In the genomic region with DNA sequence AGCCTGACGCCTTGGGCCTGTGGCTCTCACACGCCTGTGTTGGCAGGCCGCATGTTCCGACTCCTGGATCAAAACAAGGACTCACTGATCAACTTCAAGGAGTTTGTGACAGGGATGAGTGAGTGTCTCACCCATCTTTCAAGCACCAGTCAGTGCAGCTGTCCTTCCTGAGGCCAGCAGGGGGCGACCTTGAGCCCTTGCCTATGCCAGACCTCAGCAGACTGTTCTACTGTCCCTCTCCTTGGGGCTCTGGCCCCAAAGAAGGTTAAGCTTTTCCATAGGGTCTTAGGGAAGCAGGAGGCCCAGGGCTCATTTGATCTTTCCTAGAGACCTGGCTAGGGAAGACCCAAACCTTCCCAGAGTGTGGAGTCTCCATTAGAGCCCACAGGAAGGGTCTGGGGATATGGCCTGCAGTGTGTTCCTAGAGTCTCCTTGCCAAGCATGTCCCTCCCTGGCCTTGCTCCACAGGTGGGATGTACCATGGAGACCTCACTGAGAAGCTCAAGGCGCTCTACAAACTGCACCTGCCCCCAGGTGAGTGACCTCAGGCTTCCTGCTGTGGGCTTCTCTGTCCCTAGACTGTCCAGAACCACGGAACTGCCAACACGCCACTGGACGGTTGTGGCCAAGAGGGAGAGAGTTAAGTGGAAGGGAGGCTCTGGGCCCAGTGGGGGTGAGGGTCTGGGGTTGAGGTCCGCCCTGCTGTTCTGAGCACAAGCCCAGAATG, we compare ENCODE assay signal across 8 mouse cellular contexts. TPM values are rescaled to one million over a fixed set of nuclear protein-coding genes. Genes with fewer than 3 reads are reported as not detected.
DNase-seq lines count a peak whose midpoint lies in the region; ATAC-seq and TF ChIP-seq lines count a peak whose summit lies in the region.

No protein-coding gene starts in this region.

- TF ChIP-seq CTCF in liver, embryonic 14.5 days (IDR thresholded peaks at IDR 0.05; ENCODE audit: low read depth), result peak; percentile 100
- TF ChIP-seq CTCF in stomach, postnatal 0 days (IDR thresholded peaks at IDR 0.05; ENCODE audit: low read depth), result peak; percentile 96

- no peak overlapping the region for H3K27ac ChIP-seq in forebrain, embryonic 13.5 days
- no peak overlapping the region for H3K27ac ChIP-seq in liver, embryonic 14.5 days
- 0 out of 2 replicates have a peak overlapping the region, but pooled peaks have one; percentile 18 for H3K27ac ChIP-seq in stomach, postnatal 0 days (replicated peaks)

- no peak overlapping the region for H3K4me3 ChIP-seq in forebrain, embryonic 13.5 days
- H3K4me3 ChIP-seq in liver, embryonic 14.5 days (ENCODE audit: insufficient read depth in 1 of 2, low read depth in 2 of 2, low read length in 2 of 2), result no peak overlapping the region
- H3K4me3 ChIP-seq in myocyte, result no peak overlapping the region
- H3K4me3 ChIP-seq in stomach, postnatal 0 days (ENCODE audit: low read depth, low read length), result no peak overlapping the region

- H3K4me1 ChIP-seq in forebrain, embryonic 13.5 days, result no peaks in the 10 kb centered on the region
- no peaks in the 10 kb centered on the region; a peak in 1 of 4 replicates for H3K4me1 ChIP-seq in liver, embryonic 14.5 days (replicated peaks; ENCODE audit: control insufficient read depth in 2 of 2, insufficient read depth in 2 of 2, low read length in 1 of 2)
- no peaks in the 10 kb centered on the region for H3K4me1 ChIP-seq in stomach, postnatal 0 days (replicated peaks; ENCODE audit: control insufficient read depth, insufficient read depth)

- peaks cover 90% of the 10 kb centered on the region for H3K36me3 ChIP-seq in forebrain, embryonic 13.5 days (ENCODE audit: poor library complexity, severe bottlenecking)
- H3K36me3 ChIP-seq in liver, embryonic 14.5 days (replicated peaks; ENCODE audit: control insufficient read depth, insufficient read depth, low read depth), result no peaks in the 10 kb centered on the region; the same call in 1 of the 2 replicates
- H3K36me3 ChIP-seq in myocyte (ENCODE audit: control insufficient read depth, insufficient read depth), result peaks cover 13% of the 10 kb centered on the region
- peaks cover 40% of the 10 kb centered on the region for H3K36me3 ChIP-seq in stomach, postnatal 0 days (ENCODE audit: control insufficient read depth, insufficient read depth, low read length)

- no peaks in the 10 kb centered on the region for H3K79me2 ChIP-seq in myocyte (ENCODE audit: control insufficient read depth, insufficient read depth)

- H3ac ChIP-seq in myocyte (ENCODE audit: control insufficient read depth, insufficient read length), result no peak overlapping the region

- TF ChIP-seq EP300 in liver, embryonic 14.5 days (IDR thresholded peaks at IDR 0.05; ENCODE audit: low read depth), result no peak
- TF ChIP-seq EP300 in stomach, postnatal 0 days (optimal IDR thresholded peaks at IDR 0.05), result no peak

- H3K27me3 ChIP-seq in forebrain, embryonic 13.5 days, result no peaks in the 10 kb centered on the region
- no peaks in the 10 kb centered on the region for H3K27me3 ChIP-seq in liver, embryonic 14.5 days (ENCODE audit: control insufficient read depth, insufficient read depth, low read length)
- H3K27me3 ChIP-seq in myocyte (ENCODE audit: control insufficient read depth, insufficient read depth, insufficient read length), result no peaks in the 10 kb centered on the region
- H3K27me3 ChIP-seq in stomach, postnatal 0 days (ENCODE audit: control insufficient read depth, insufficient read depth, low read length), result no peaks in the 10 kb centered on the region

- H3K4me2 ChIP-seq in forebrain, embryonic 13.5 days, result no peak overlapping the region
- H3K4me2 ChIP-seq in liver, embryonic 14.5 days (ENCODE audit: low read depth), result no peak overlapping the region
- H3K4me2 ChIP-seq in myocyte (ENCODE audit: low read depth), result no peak overlapping the region
- no peak overlapping the region for H3K4me2 ChIP-seq in stomach, postnatal 0 days (replicated peaks; ENCODE audit: low read depth)

- peak; percentile 50; the same call in 1 of the 2 replicates for ATAC-seq in forebrain, embryonic 13.5 days
- ATAC-seq in liver, embryonic 14.5 days (ENCODE audit: insufficient read depth), result peak; percentile 63
- ATAC-seq in stomach, postnatal 0 days (ENCODE audit: low FRiP score, low TSS enrichment), result peak; percentile 41; the same call in 1 of the 2 replicates

- no peak overlapping the region for H3K9ac ChIP-seq in forebrain, embryonic 13.5 days
- no peak overlapping the region for H3K9ac ChIP-seq in liver, embryonic 14.5 days (replicated peaks)
- no peak overlapping the region for H3K9ac ChIP-seq in stomach, postnatal 0 days (ENCODE audit: low read length)

- peak; percentile 38 for DNase-seq in urinary bladder, adult 2 months (ENCODE audit: low spot score)
- no peak for DNase-seq in urinary bladder, postnatal 10 days (ENCODE audit: low spot score)
- peak; percentile 50 for DNase-seq in c-Kit-positive CD71-positive TER-119-negative erythroid progenitor cells, embryonic 14.5 days (ENCODE audit: low read depth)
- DNase-seq in induced T-regulatory cell, adult 2 months (ENCODE audit: low read depth), result peak; percentile 83
- peak; percentile 46 to 55 (median 47) for DNase-seq in liver, embryonic 14.5 days (ENCODE audit: low read depth in 3 of 3, low spot score in 3 of 3)
- peak; percentile 72 for DNase-seq in stomach, postnatal 0 days (ENCODE audit: low spot score)

- H3K9me3 ChIP-seq in forebrain, embryonic 13.5 days (replicated peaks), result no peaks in the 10 kb centered on the region
- H3K9me3 ChIP-seq in liver, embryonic 14.5 days (ENCODE audit: control insufficient read depth, low read length), result no peaks in the 10 kb centered on the region
- H3K9me3 ChIP-seq in stomach, postnatal 0 days (ENCODE audit: control insufficient read depth, low read length), result no peaks in the 10 kb centered on the region

- WGBS in forebrain, embryonic 13.5 days, result 66% methylated on average over 10 of the region's 10 CpGs
- 48% methylated on average over 10 of the region's 10 CpGs for WGBS in liver, embryonic 14.5 days (ENCODE audit: insufficient replicate concordance)
- 61% methylated on average over 10 of the region's 10 CpGs for WGBS in stomach, postnatal 0 days

- TF ChIP-seq POLR2A in myocyte (IDR thresholded peaks at IDR 0.05; ENCODE audit: insufficient read length, low read depth), result no peak

TF ChIP-seq in myocyte, 11 proteins besides CTCF, POLR2A, EP300 and RAD21:
- TF ChIP-seq MYOD1 (IDR thresholded peaks at IDR 0.05; ENCODE audit: control insufficient read depth in 1 of 3, insufficient read length in 2 of 3, low read depth in 2 of 3) (peak in 2 of 3 experiments; percentile 41 to 58), CEBPB (IDR thresholded peaks at IDR 0.05; ENCODE audit: insufficient read depth, poor library complexity, severe bottlenecking) (no peak), MYOG (IDR thresholded peaks at IDR 0.05; ENCODE audit: control insufficient read depth in 1 of 3, insufficient read depth in 1 of 3, insufficient read length in 2 of 3, low read depth in 2 of 3) (peak in 2 of 3 experiments; percentile 2 to 68)

RNA-seq across cellular contexts. Expression of a gene that starts 12.5 kb away (rescaled TPM):
- 8.7 and 11.5 TPM in 2 replicates for polyA plus RNA-seq in urinary bladder, adult 2 months (2012; rRNA removed)
- polyA plus RNA-seq in forebrain, embryonic 13.5 days (2015; fragmentation: Nextera tagmentation; extraction: Ambion mirVana), result 24.0 and 26.9 TPM in 2 replicates
- 7.4 and 7.6 TPM in 2 replicates for polyA plus RNA-seq in liver, embryonic 14.5 days (2012; rRNA removed)
- polyA plus RNA-seq in liver, embryonic 14.5 days (2014; fragmentation: Nextera tagmentation; extraction: Ambion mirVana), result 8.5 and 9.3 TPM in 2 replicates
- 7.8 TPM for polyA plus RNA-seq in myocyte (2012; fragmentation: generic; extraction: Trizol)
- polyA plus RNA-seq in stomach, postnatal 0 days (2015; fragmentation: Nextera tagmentation; extraction: Ambion mirVana), result 6.1 and 6.2 TPM in 2 replicates

RNA-seq across cellular contexts. Expression of a gene that starts 30.5 kb away (rescaled TPM):
- polyA plus RNA-seq in urinary bladder, adult 2 months (2012; rRNA removed), result 36.3 and 45.8 TPM in 2 replicates
- polyA plus RNA-seq in forebrain, embryonic 13.5 days (2015; fragmentation: Nextera tagmentation; extraction: Ambion mirVana), result 30.2 and 33.0 TPM in 2 replicates
- 6.8 and 8.4 TPM in 2 replicates for polyA plus RNA-seq in liver, embryonic 14.5 days (2012; rRNA removed)
- 9.5 and 11.1 TPM in 2 replicates for polyA plus RNA-seq in liver, embryonic 14.5 days (2014; fragmentation: Nextera tagmentation; extraction: Ambion mirVana)
- 36.6 TPM for polyA plus RNA-seq in myocyte (2012; fragmentation: generic; extraction: Trizol)
- 13.9 and 14.5 TPM in 2 replicates for polyA plus RNA-seq in stomach, postnatal 0 days (2015; fragmentation: Nextera tagmentation; extraction: Ambion mirVana)

RNA-seq across cellular contexts. Expression of a gene that starts 48.9 kb away (rescaled TPM):
- 317 and 373 TPM in 2 replicates for polyA plus RNA-seq in urinary bladder, adult 2 months (2012; rRNA removed)
- polyA plus RNA-seq in forebrain, embryonic 13.5 days (2015; fragmentation: Nextera tagmentation; extraction: Ambion mirVana), result 194 and 210 TPM in 2 replicates
- 36.8 and 43.7 TPM in 2 replicates for polyA plus RNA-seq in liver, embryonic 14.5 days (2012; rRNA removed)
- 103 and 117 TPM in 2 replicates for polyA plus RNA-seq in liver, embryonic 14.5 days (2014; fragmentation: Nextera tagmentation; extraction: Ambion mirVana)
- 873 TPM for polyA plus RNA-seq in myocyte (2012; fragmentation: generic; extraction: Trizol)
- polyA plus RNA-seq in stomach, postnatal 0 days (2015; fragmentation: Nextera tagmentation; extraction: Ambion mirVana), result 211 and 220 TPM in 2 replicates

RNA-seq across cellular contexts. Expression of a gene that starts 48.9 kb away (rescaled TPM):
- polyA plus RNA-seq in urinary bladder, adult 2 months (2012; rRNA removed), result 47.4 and 54.3 TPM in 2 replicates
- polyA plus RNA-seq in forebrain, embryonic 13.5 days (2015; fragmentation: Nextera tagmentation; extraction: Ambion mirVana), result 10.1 and 12.9 TPM in 2 replicates
- 14.8 and 16.6 TPM in 2 replicates for polyA plus RNA-seq in liver, embryonic 14.5 days (2012; rRNA removed)
- polyA plus RNA-seq in liver, embryonic 14.5 days (2014; fragmentation: Nextera tagmentation; extraction: Ambion mirVana), result 5.7 and 9.5 TPM in 2 replicates
- polyA plus RNA-seq in myocyte (2012; fragmentation: generic; extraction: Trizol), result 89.2 TPM
- 30.8 and 32.6 TPM in 2 replicates for polyA plus RNA-seq in stomach, postnatal 0 days (2015; fragmentation: Nextera tagmentation; extraction: Ambion mirVana)
